Mouse (Mus musculus) T-helper 1 cell (primary cell): ENCODE data around the gene Rangap1.

ENCODE experiments used
- in situ Hi-C: fragments of 300-600 bp; cut with MboI, MseI; formaldehyde crosslinking; loops from one replicate; pipeline ENCODE4 v1.15.1; 2025; ENCODE audit warnings: high pct_unique_total_duplicates

Gene Rangap1

GRCm38 (mm10) chr15:81697847-81698246 lies 47.5 kb downstream of the Rangap1 start:
- in situ Hi-C loops, result no loop called here

- in situ Hi-C loops, result no loop called here
These were observed 48.2 kb downstream of the Rangap1 start, which contains the start of gene Chadl for GRCm38 (mm10) chr15:81697175-81697574. Gene Chadl (minus strand): TSS chr15:81697287.

GRCm38 (mm10) chr15:81694891-81695290 lies 50.4 kb downstream of the Rangap1 start:
- in situ Hi-C loops, result no loop called here

GRCm38 (mm10) chr15:81693967-81694881 lies 51.1 kb downstream of the Rangap1 start:
- in situ Hi-C loops, result no loop called here

- in situ Hi-C loops, result no loop called here
These were observed 51.9 kb downstream of the Rangap1 start for GRCm38 (mm10) chr15:81693366-81693966.

GRCm38 (mm10) chr15:81680301-81680805 lies 65.0 kb downstream of the Rangap1 start:
- in situ Hi-C loops, result no loop called here

GRCm38 (mm10) chr15:81676637-81677036 lies 68.7 kb downstream of the Rangap1 start:
- in situ Hi-C loops, result no loop called here

GRCm38 (mm10) chr15:81670231-81670640 lies 75.1 kb downstream of the Rangap1 start:
- in situ Hi-C loops, result no loop called here

GRCm38 (mm10) chr15:81666957-81667356 lies 78.4 kb downstream of the Rangap1 start:
- in situ Hi-C loops, result no loop called here

- in situ Hi-C loops, result no loop called here
These were observed 81.4 kb downstream of the Rangap1 start, which contains the start of gene L3mbtl2 for GRCm38 (mm10) chr15:81663697-81664561. Gene L3mbtl2 (plus strand): TSS chr15:81663889.

- in situ Hi-C loops, result no loop called here
These were observed 82.0 kb downstream of the Rangap1 start for GRCm38 (mm10) chr15:81663281-81663680.

GRCm38 (mm10) chr15:81661701-81662100 lies 83.6 kb downstream of the Rangap1 start:
- in situ Hi-C loops, result no loop called here
